In genomic region chr2:74066652-74067051, GRCm38 (mm10) we compare ENCODE assay signal across 8 mouse cellular contexts.
DNase-seq lines count a peak whose midpoint lies in the region; ATAC-seq lines count a peak whose summit lies in the region.

No protein-coding gene starts in this region.

- no peak overlapping the region for H3K9ac ChIP-seq in liver, embryonic 12.5 days

- no peak for ATAC-seq in liver, embryonic 12.5 days
- peak; percentile 88 for ATAC-seq in megakaryocyte progenitor cell, adult 5-6 weeks (replicated peaks; ENCODE audit: poor library complexity)

- H3K36me3 ChIP-seq in liver, embryonic 12.5 days: no peaks in the 10 kb centered on the region

- H3K27ac ChIP-seq in liver, embryonic 12.5 days: no peak overlapping the region

- no peaks in the 10 kb centered on the region for H3K9me3 ChIP-seq in liver, embryonic 12.5 days (replicated peaks)

- WGBS in liver, embryonic 12.5 days (ENCODE audit: insufficient replicate concordance): 7% methylated on average over 11 of the region's 11 CpGs

- no peak overlapping the region for H3K4me2 ChIP-seq in liver, embryonic 12.5 days

- H3K4me3 ChIP-seq in liver, embryonic 12.5 days: no peak overlapping the region

- intact Hi-C loops in gastrocnemius, postnatal 14 days (cut with DNase I; ENCODE audit: low total_unique reads): loop anchor here (5.0 to 10.0 kb wide), 2 partner anchors 228 to 606 kb away; no protein-coding TSS in a partner anchor

- no peaks in the 10 kb centered on the region for H3K27me3 ChIP-seq in liver, embryonic 12.5 days (replicated peaks)

- peak; percentile 20 for DNase-seq in liver
- DNase-seq in embryo, embryonic 10 days (ENCODE audit: low spot score): peak; percentile 88
- peak; percentile 36 for DNase-seq in gastrocnemius, postnatal 14 days
- peak; percentile 49 for DNase-seq in induced T-regulatory cell, adult 2 months (ENCODE audit: low read depth)
- peak; percentile 58 for DNase-seq in left cerebral cortex, adult 11 months (ENCODE audit: low spot score)
- peak; percentile 59 for DNase-seq in right cerebral cortex, postnatal 4 days

- no peaks in the 10 kb centered on the region for H3K4me1 ChIP-seq in liver, embryonic 12.5 days

Comparison
In these comparisons a context has a peak if more than half of its experiments do, and no peak if none do; other contexts are left out.
1. DNase-seq: peak in every context shown above with its lines; median percentile 88 in embryo, embryonic 10 days; 59 in right cerebral cortex, postnatal 4 days; 58 in left cerebral cortex, adult 11 months; 49 in induced T-regulatory cell, adult 2 months; 36 in gastrocnemius, postnatal 14 days; 20 in liver.